ENCODE assay signal across 20 mouse cellular contexts in genomic region chr19:4570815-4571214, GRCm38 (mm10). TPM values are rescaled to one million over a fixed set of nuclear protein-coding genes. Genes with fewer than 3 reads are reported as not detected.
A peak's percentile ranks its signal among the peaks of the same experiment; 100 is the strongest.
DNase-seq lines count a peak whose midpoint lies in the region; ATAC-seq and TF ChIP-seq lines count a peak whose summit lies in the region.
"Had no signal": no experiment of that assay in that cellular context is flagged by ENCODE, and none has a peak within 500 bp of the region (broad histone marks: within the 10 kb centered on the region; RNA-seq: fewer than 3 reads in every experiment).

No protein-coding gene starts in this region.

- no peaks in the 10 kb centered on the region for H3K9me3 ChIP-seq in hindbrain, embryonic 15.5 days
- no peaks in the 10 kb centered on the region for H3K9me3 ChIP-seq in hindbrain, embryonic 12.5 days (replicated peaks)
- no peaks in the 10 kb centered on the region for H3K9me3 ChIP-seq in liver, embryonic 13.5 days (replicated peaks)
- H3K9me3 ChIP-seq in liver, postnatal 0 days (ENCODE audit: low read length), result no peaks in the 10 kb centered on the region
- H3K9me3 ChIP-seq in intestine, embryonic 15.5 days, result no peaks in the 10 kb centered on the region
- H3K9me3 ChIP-seq: embryonic facial prominence, embryonic 15.5 days; forebrain, embryonic 15.5 days; heart, embryonic 12.5 days; limb, embryonic 10.5 days; midbrain, embryonic 13.5 days had no signal

- no peak overlapping the region for H3K9ac ChIP-seq in hindbrain, embryonic 15.5 days
- H3K9ac ChIP-seq in hindbrain, embryonic 12.5 days, result no peak overlapping the region
- peak overlapping the region; percentile 71 for H3K9ac ChIP-seq in liver, embryonic 13.5 days
- no peak overlapping the region for H3K9ac ChIP-seq in liver, postnatal 0 days (replicated peaks)
- no peak overlapping the region for H3K9ac ChIP-seq in intestine, embryonic 15.5 days
- H3K9ac ChIP-seq: embryonic facial prominence, embryonic 15.5 days; forebrain, embryonic 15.5 days; heart, embryonic 12.5 days; midbrain, embryonic 13.5 days had no signal

- TF ChIP-seq EP300 in liver, postnatal 0 days (IDR thresholded peaks at IDR 0.05; ENCODE audit: low read depth), result no peak

- H3K4me2 ChIP-seq in hindbrain, embryonic 15.5 days, result no peak overlapping the region
- no peak overlapping the region for H3K4me2 ChIP-seq in hindbrain, embryonic 12.5 days (replicated peaks)
- H3K4me2 ChIP-seq in liver, embryonic 13.5 days, result no peak overlapping the region
- H3K4me2 ChIP-seq in liver, postnatal 0 days (ENCODE audit: low read depth, low read length), result no peak overlapping the region
- H3K4me2 ChIP-seq in intestine, embryonic 15.5 days (replicated peaks), result no peak overlapping the region
- H3K4me2 ChIP-seq: embryonic facial prominence, embryonic 15.5 days; forebrain, embryonic 15.5 days; heart, embryonic 12.5 days; midbrain, embryonic 13.5 days had no signal

- no peaks in the 10 kb centered on the region for H3K36me3 ChIP-seq in hindbrain, embryonic 15.5 days
- H3K36me3 ChIP-seq in hindbrain, embryonic 12.5 days, result no peaks in the 10 kb centered on the region
- no peaks in the 10 kb centered on the region for H3K36me3 ChIP-seq in liver, embryonic 13.5 days
- H3K36me3 ChIP-seq in liver, postnatal 0 days (replicated peaks; ENCODE audit: insufficient read depth, low read length), result no peaks in the 10 kb centered on the region
- no peaks in the 10 kb centered on the region for H3K36me3 ChIP-seq in intestine, embryonic 15.5 days
- H3K36me3 ChIP-seq: embryonic facial prominence, embryonic 15.5 days; forebrain, embryonic 15.5 days; heart, embryonic 12.5 days; limb, embryonic 10.5 days; midbrain, embryonic 13.5 days had no signal

- peak overlapping the region; percentile 59 for H3K27ac ChIP-seq in hindbrain, embryonic 15.5 days (replicated peaks)
- H3K27ac ChIP-seq in hindbrain, embryonic 12.5 days, result no peak overlapping the region
- 0 out of 2 replicates have a peak overlapping the region, but pooled peaks have one; percentile 2 for H3K27ac ChIP-seq in layer of hippocampus, adult 2 months
- H3K27ac ChIP-seq in liver, embryonic 13.5 days, result peak overlapping the region; percentile 98
- peak overlapping the region; percentile 98 for H3K27ac ChIP-seq in liver, postnatal 0 days (ENCODE audit: low read depth)
- no peak overlapping the region for H3K27ac ChIP-seq in intestine, embryonic 15.5 days
- H3K27ac ChIP-seq: embryonic facial prominence, embryonic 15.5 days; limb, embryonic 10.5 days; midbrain, embryonic 13.5 days had no signal

- H3K4me3 ChIP-seq in hindbrain, embryonic 15.5 days, result no peak overlapping the region
- H3K4me3 ChIP-seq in hindbrain, embryonic 12.5 days, result no peak overlapping the region
- H3K4me3 ChIP-seq in layer of hippocampus, adult 2 months, result no peak overlapping the region
- H3K4me3 ChIP-seq in liver, embryonic 13.5 days (replicated peaks), result no peak overlapping the region
- no peak overlapping the region for H3K4me3 ChIP-seq in liver, postnatal 0 days (ENCODE audit: low read depth, low read length)
- H3K4me3 ChIP-seq in intestine, embryonic 15.5 days (replicated peaks), result no peak overlapping the region
- H3K4me3 ChIP-seq: embryonic facial prominence, embryonic 15.5 days; forebrain, embryonic 15.5 days; heart, embryonic 12.5 days; limb, embryonic 10.5 days; midbrain, embryonic 13.5 days had no signal

- TF ChIP-seq CTCF in layer of hippocampus, adult 2 months (conservative IDR thresholded peaks at IDR 0.05), result no peak
- TF ChIP-seq CTCF in liver, postnatal 0 days (IDR thresholded peaks at IDR 0.05; ENCODE audit: low read depth), result no peak

- H3K27me3 ChIP-seq in hindbrain, embryonic 15.5 days, result no peaks in the 10 kb centered on the region
- H3K27me3 ChIP-seq in hindbrain, embryonic 12.5 days, result no peaks in the 10 kb centered on the region
- H3K27me3 ChIP-seq in liver, embryonic 13.5 days, result no peaks in the 10 kb centered on the region
- no peaks in the 10 kb centered on the region for H3K27me3 ChIP-seq in liver, postnatal 0 days (ENCODE audit: insufficient read depth, low read length)
- H3K27me3 ChIP-seq in intestine, embryonic 15.5 days (replicated peaks), result no peaks in the 10 kb centered on the region
- H3K27me3 ChIP-seq: embryonic facial prominence, embryonic 15.5 days; forebrain, embryonic 15.5 days; heart, embryonic 12.5 days; midbrain, embryonic 13.5 days had no signal

- H3K4me1 ChIP-seq in hindbrain, embryonic 15.5 days (replicated peaks), result no peaks in the 10 kb centered on the region
- H3K4me1 ChIP-seq in hindbrain, embryonic 12.5 days, result no peaks in the 10 kb centered on the region
- H3K4me1 ChIP-seq in liver, embryonic 13.5 days (replicated peaks), result peaks cover 80% of the 10 kb centered on the region
- peaks cover 47% of the 10 kb centered on the region for H3K4me1 ChIP-seq in liver, postnatal 0 days (ENCODE audit: insufficient read depth)
- no peaks in the 10 kb centered on the region for H3K4me1 ChIP-seq in intestine, embryonic 15.5 days (replicated peaks)
- H3K4me1 ChIP-seq: embryonic facial prominence, embryonic 15.5 days had no signal

- DNase-seq in layer of hippocampus, adult 2 months (ENCODE audit: low spot score in 2 of 2), result no peak
- DNase-seq in layer of hippocampus, adult 11-12 months (ENCODE audit: low spot score), result no peak
- DNase-seq in liver, embryonic 13.5 days, result no peak
- no peak for DNase-seq in liver, postnatal 0 days
- DNase-seq: adrenal gland, postnatal 36 days; cerebellum, adult 9-10 months; heart, postnatal 10 days; lung, adult 18-20 months; lung, postnatal 14 days; right cerebral cortex, postnatal 14 days; spleen, adult 18-20 months had no signal

- no peak for ATAC-seq in hindbrain, embryonic 15.5 days (ENCODE audit: low FRiP score, low read depth)
- no peak for ATAC-seq in hindbrain, embryonic 12.5 days (ENCODE audit: low FRiP score)
- ATAC-seq in liver, embryonic 13.5 days (ENCODE audit: low read depth), result no peak
- ATAC-seq in liver, postnatal 0 days, result no peak
- no peak for ATAC-seq in intestine, embryonic 15.5 days
- ATAC-seq: forebrain, embryonic 15.5 days; hindbrain, embryonic 16.5 days; midbrain, embryonic 13.5 days had no signal

- 91% methylated on average over 6 of the region's 6 CpGs for WGBS in hindbrain, embryonic 15.5 days
- WGBS in hindbrain, embryonic 12.5 days, result 86% methylated on average over 6 of the region's 6 CpGs
- 76% methylated on average over 6 of the region's 6 CpGs for WGBS in liver, embryonic 13.5 days (ENCODE audit: insufficient replicate concordance)
- WGBS in liver, postnatal 0 days (ENCODE audit: insufficient replicate concordance), result 79% methylated on average over 6 of the region's 6 CpGs
- WGBS in intestine, embryonic 15.5 days, result 83% methylated on average over 6 of the region's 6 CpGs

RNA-seq across cellular contexts. Expression of gene Lrfn4, which starts 44.7 kb away (rescaled TPM):
- 13.2 and 14.7 TPM in 2 replicates for polyA plus RNA-seq in hindbrain, embryonic 15.5 days (2015; fragmentation: Nextera tagmentation; extraction: Ambion mirVana)
- polyA plus RNA-seq in hindbrain, embryonic 12.5 days (2016; fragmentation: Nextera tagmentation; extraction: Ambion mirVana), result 16.3 and 17.6 TPM in 2 replicates
- total RNA-seq in layer of hippocampus, adult 2 months (2021), result 10 to 100 TPM; 32.8 to 34.6 TPM
- 0.43 and 0.59 TPM in 2 replicates for polyA plus RNA-seq in liver, embryonic 13.5 days (2015; fragmentation: Nextera tagmentation; extraction: Ambion mirVana)
- polyA plus RNA-seq in liver, postnatal 0 days (2015; fragmentation: Nextera tagmentation; extraction: Ambion mirVana), result 0.15 and 0.21 TPM in 2 replicates
- 6.5 and 7.8 TPM in 2 replicates for polyA plus RNA-seq in intestine, embryonic 15.5 days (2015; fragmentation: Nextera tagmentation; extraction: Ambion mirVana)

RNA-seq across cellular contexts. Expression of gene Rce1, which starts 54.6 kb away (rescaled TPM):
- polyA plus RNA-seq in hindbrain, embryonic 15.5 days (2015; fragmentation: Nextera tagmentation; extraction: Ambion mirVana), result 50.6 and 54.2 TPM in 2 replicates
- polyA plus RNA-seq in hindbrain, embryonic 12.5 days (2016; fragmentation: Nextera tagmentation; extraction: Ambion mirVana), result 54.3 and 62.9 TPM in 2 replicates
- total RNA-seq in layer of hippocampus, adult 2 months (2021), result 10 to 100 TPM; 19.1 to 22.8 TPM
- 31.3 and 32.3 TPM in 2 replicates for polyA plus RNA-seq in liver, embryonic 13.5 days (2015; fragmentation: Nextera tagmentation; extraction: Ambion mirVana)
- polyA plus RNA-seq in liver, postnatal 0 days (2015; fragmentation: Nextera tagmentation; extraction: Ambion mirVana), result 16.6 and 17.3 TPM in 2 replicates
- polyA plus RNA-seq in intestine, embryonic 15.5 days (2015; fragmentation: Nextera tagmentation; extraction: Ambion mirVana), result 61.5 and 68.8 TPM in 2 replicates

Comparison
In these comparisons a context has a peak if more than half of its experiments do, and no peak if none do; other contexts are left out.
1. H3K27ac ChIP-seq: peak in hindbrain, embryonic 15.5 days (single experiment), layer of hippocampus, adult 2 months (single experiment), liver, embryonic 13.5 days (single experiment) and liver, postnatal 0 days (single experiment); none in hindbrain, embryonic 12.5 days (single experiment) and intestine, embryonic 15.5 days (single experiment).